Mouse (Mus musculus) adrenal gland, postnatal 25 days (tissue): ENCODE data around the gene Pgr. TPM values are rescaled to one million over a fixed set of nuclear protein-coding genes. Genes with fewer than 3 reads are reported as not detected.

Experiments used
- total RNA-seq: library from RNA; stranded (reverse); gene quantifications from 2 replicates; pipeline ENCODE4 v1.2.3, GENCODE M21; 2021

Pgr gene
- total RNA-seq, 1 experiment from 2014 or later = 0.15 TPM

Other genes with a start within 250 kb of the Pgr start
- gene Gm16485, start 72.0 kb downstream of the Pgr start, total RNA-seq = 0.09 TPM in 1 of 2 replicates, not detected in the other